Mouse (Mus musculus) layer of hippocampus, postnatal 10 days (tissue): Measurements from ENCODE around the gene Kalrn. TPM values are rescaled to one million over a fixed set of nuclear protein-coding genes. Genes with fewer than 3 reads are reported as not detected.
A peak's percentile ranks its signal among the peaks of the same experiment; 100 is the strongest.

Experiments
- DNase-seq, 2 experiments: peaks; one replicate each; pipeline ENCODE4 v3.0.0; 2021; ENCODE audit warnings: low spot score in 2 of 2
- long read RNA-seq: library from polyadenylated mRNA; stranded (forward); transcript quantifications from one replicate; pipeline ENCODE4 v2.0.0, GENCODE M21; 2023
- total RNA-seq, 2 experiments: library from RNA; stranded (reverse); gene quantifications; 2 replicates each; pipeline ENCODE4 v1.2.3; 2021

Kalrn gene
- 100 to 1,000 TPM; 312 to 341 TPM for total RNA-seq
- long read RNA-seq, full-length matches to known transcripts = 2 of 25 reads
- long read RNA-seq, partial matches to known transcripts = 8 of 25 reads
- long read RNA-seq, other reads (novel, unspliced or antisense) = 15 of 25 reads

DNA sequence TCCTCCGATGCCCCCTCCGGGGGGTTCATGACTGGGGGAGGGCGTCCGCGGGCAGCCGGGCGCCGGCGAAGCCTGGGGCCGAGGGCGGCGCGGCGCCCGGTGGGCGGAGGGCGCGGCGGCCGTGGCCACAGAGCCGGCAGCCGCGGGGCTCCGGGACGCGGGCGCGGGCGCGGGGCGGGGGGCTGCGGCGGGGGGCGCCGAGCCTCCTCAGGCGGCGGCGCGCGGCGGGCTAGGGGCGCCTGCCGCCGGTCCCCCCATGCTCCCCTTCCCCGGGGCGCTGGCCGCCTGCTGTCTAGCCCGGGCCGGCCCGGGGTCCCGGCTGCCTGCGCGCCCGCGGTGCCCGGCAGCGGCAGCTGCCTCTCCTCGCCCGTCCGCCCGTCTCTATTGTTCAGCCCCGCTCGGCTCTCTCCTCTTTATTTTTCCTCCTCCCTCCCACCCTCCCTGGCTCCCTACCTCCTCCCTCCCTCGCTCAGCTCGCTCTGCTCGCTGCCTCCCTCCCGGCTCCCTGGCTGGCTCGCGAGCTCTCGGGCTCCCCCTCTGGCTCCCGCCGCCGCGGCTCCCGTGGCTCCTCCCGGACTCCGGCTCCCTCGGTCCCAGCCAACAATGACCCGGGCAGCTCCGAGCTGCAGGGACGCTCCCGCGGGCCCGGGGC lies at the start of gene Kalrn:
Gene Kalrn, minus strand, starts transcription at position 382 of the 652 bp plus-strand sequence.
- DNase-seq = peak; percentile 93 to 95

DNA sequence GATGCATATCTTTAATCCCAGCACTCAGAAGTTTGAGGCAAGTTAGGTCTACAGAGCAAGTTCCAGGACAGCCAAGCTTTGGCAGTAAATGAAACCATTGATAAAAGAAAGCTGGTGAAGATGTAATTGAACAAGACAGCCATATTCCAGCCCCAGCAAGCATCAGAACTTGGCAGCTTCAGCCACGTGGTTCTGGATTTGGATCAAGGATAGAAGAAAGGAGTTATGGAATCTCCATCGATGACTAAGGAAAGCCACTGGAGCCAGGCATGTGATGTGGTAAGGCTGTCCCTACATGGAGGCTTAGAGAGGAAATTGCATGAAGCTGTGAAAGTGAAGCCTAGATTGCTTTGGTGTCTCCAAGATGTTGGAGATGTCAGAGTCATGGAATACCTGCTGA lies 40.7 kb upstream of the Kalrn start:
- no peak for DNase-seq

DNA sequence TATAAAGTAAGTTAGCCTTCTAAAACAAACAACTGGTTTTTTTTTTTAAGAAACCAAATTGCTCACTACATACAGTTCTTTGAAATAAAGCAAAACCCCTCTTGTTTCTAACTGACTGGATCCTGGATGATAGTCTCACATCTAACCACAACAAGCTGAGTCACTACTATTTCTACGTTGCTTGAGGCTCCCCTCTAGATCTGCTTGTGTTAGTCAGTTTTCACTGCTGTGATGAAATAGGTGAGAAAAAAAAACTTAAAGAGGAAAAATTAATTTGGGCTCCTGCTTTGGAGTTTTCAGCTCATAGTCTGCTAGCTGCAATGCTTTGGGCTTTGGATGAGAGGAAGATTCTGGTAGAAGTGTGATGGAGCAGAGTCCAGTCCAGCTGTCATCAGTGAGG lies 36.8 kb upstream of the Kalrn start:
- DNase-seq = no peak

DNA sequence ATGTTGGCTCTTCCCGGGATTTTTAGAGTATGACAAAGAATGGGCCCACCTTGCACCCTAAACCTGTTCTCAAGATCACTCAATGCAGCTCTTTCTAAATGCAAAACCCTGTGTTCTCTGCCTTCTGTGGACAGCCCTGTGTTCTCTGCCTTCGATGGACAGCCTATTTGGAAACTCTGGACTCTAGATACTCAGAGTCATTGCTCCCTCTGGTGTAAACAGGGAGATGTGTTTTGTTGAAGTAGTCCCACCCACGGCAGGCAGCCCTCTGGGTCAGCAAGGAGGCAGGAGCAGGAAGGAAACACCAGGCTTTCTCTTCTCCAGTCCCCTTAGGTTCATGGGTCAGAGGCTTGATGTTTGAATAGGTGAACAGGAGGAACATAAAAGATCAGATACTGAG lies 32.3 kb upstream of the Kalrn start:
- peak; percentile 8 to 18 for DNase-seq

DNA sequence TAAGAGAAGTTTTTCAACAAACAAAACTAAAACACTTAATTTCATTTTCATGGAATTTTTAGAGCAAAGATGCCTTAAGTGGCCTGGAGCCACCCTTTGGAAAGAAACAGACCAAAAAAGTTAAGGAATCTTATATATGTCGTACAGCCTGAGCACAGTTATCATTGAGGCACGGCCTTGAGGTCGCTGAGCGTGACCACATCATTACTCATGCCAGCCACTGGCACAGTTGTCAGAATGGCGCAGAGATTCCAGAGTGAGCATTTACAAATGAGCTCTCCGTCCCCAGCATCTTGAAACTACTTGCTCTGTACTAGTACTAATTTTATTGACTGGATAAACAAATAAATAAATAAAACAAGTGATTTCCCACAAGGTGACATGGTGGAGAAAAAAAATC lies 30.5 kb upstream of the Kalrn start:
- DNase-seq = no peak

DNA sequence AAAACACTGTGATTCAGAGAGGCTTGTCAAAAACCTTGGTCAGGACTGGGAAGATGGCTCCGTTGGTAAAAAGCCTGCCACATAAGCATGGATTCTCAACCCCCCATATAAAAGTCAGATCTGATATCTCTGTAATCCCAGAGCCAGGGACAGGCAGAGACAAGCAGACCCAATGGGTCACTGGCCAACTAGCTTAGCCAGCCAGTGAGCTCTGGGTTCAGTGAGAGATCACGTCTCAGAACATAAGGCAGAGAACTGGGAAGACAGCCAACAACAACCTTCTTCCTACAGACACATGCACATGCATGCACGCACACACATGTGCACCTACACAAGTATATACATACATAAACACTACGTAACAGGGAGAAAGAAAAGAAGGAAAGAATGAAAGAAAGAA lies 29.7 kb upstream of the Kalrn start:
- no peak for DNase-seq

DNA sequence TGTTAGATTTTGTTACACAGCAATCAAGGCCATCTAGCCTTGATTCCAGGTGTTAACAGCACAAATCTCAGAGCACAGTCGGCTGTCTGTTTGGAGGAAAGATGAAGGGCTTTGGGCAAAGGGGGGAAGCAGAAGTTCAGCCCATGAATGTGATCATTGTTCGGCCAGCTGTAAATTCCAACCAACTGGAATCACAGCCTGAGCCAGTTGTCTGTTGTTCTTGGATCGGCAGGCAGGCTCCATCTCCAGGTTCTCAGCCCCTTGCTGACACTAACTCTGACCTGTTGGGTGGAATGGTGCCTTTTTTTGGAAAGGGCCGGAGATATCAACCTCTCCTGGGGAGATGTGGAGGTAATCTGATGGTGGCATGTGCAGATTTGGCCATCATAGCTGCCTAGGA lies 28.6 kb upstream of the Kalrn start:
- DNase-seq = no peak

DNA sequence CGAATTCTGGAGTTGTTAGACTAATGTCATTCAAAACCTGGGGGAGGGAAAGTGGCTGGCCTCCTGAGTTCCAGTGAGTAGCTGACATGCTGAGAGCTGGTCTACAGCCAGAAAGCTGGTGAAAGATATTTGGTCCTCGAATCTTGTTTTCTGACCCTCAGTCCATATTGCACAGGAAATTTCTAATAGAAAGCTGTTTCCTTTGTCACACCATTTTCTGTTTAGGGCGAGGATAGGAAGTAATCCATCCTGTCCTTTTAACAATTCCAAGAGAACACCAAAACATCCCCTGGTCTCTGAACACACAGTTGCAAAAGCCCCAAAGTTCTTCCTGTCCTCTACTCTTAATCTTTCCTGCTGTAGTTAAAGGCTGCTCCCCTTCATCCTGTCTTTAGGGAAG lies 22.0 kb upstream of the Kalrn start:
- DNase-seq = no peak

DNA sequence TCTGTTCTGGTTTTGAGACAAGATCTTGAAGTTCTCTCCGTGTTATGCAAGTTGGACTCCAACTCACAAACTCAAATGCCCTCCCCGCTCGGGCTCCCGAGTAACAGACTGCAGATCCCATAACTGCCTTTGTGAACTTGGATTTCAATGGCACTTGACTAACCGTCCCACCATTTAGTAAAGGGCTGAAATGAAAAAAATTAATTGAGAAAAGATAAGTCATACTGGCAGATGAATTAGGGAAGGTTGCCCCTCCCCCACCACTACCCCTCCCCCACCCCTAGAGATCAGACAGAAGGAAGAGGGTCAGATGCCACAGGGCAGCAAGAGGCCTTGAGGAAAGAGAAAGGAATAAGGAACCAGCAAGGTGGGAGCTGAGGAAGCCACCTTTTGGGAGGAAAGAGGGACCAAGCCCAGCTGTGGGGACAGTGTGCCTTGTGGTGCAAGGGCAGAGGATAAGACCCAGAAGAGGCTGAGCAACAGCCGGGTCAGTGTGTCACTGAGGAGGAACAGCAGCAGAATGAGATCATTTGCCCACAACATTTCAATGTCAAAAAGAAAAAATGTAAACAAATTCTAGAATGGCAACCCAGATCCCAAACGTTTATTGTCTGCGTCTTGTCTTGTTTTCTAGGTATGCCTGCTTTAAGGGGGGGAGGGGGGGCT lies 21.4 kb upstream of the Kalrn start:
- no peak for DNase-seq

DNA sequence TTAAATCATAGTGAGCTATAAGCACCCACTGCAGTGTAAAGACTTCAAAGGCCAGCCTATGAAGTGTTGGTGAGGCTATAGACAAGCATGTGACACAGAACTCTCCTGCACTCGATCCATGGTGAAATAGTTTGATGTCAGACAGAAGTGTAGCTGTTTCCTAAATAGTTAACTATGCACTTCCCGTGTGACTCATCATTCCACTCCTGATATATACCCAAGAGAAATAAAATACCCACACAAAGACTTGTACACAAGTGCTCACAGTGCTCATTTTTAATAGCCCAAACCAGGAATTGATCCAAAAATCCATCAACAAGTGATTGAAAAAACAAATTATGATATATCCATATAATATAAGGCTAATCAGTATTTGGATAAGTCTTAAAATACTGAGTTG lies 19.4 kb upstream of the Kalrn start:
- no peak for DNase-seq

DNA sequence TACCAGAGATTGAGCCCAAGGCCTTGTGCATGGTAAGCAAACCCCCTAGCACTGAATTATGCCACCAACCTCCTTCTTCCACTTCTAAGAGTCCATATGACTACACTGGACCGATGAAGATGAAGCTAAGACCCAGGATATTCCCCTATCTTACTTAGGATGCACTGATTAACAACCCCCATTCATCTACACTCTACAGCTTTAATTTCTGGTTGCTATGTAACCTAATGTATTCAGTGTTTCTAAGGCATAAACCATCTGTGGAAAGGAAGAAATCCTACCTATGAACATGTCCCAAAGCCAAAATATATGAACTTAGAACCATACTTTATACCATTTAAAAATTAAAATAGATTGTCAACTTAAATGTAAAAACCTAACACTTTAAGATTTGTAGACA lies 18.6 kb upstream of the Kalrn start:
- no peak for DNase-seq

DNA sequence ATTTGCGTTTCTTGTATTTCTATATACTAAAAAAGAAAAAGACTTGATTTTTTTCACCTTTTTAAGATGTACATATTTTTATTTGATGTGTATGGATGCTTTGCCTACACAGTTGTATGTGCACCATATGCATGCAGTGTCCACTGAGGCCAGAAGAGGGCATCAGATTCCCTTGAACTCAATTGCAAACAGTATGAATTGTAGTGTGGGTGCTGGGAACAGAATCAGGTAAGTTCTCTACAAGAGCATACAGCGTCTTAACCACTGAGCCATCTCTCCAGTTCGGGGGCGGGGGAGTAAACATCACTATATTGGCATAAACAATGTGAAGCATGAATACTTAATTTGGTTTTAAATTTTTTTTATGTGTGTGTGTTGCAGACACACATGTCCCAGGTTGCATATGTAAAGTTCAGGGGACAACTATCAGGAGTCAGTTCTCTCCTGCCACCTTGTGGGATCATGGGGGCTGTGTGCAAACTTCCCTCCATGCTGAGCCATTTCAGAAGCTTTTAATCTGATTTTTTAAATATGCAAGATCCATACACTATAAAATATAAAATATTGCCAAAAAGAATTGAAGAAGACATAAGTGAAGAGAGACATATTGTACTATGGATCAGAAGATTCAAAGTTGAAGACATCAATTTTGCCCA lies 6.5 kb upstream of the Kalrn start:
- no peak for DNase-seq

DNA sequence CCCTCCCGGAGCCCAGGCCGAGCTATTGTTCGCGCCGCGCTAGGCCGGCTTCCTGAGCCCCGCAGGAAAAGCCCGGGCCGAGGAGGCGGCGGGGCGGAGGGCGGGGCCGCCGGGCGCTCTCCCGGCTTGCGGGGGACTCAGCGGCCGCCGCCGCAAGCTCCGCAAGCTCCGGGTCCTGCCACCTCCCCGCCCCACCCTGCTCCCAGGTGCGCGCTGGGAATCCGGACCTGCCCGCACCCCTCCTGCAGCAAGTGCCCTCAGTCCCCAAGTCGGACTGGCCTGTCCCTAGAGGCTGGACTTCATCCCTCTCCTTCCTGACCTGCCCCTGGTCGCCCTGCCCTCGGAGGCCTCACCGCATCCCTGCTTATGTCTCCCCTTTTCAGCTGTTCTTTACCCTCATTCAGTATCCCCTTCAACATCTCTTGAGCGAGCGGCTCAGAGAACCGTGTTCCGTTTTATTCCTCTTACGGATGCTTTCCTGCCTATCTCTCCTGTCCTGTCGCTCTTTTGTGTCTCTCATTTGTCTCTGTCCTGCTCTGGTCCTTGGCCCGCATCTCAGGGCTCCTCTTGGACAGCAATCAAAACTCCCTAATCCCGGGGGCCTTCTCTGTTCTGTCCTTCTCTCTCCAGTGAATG lies 642 bp upstream of the Kalrn start:
- DNase-seq = peak; percentile 54 to 59

DNA sequence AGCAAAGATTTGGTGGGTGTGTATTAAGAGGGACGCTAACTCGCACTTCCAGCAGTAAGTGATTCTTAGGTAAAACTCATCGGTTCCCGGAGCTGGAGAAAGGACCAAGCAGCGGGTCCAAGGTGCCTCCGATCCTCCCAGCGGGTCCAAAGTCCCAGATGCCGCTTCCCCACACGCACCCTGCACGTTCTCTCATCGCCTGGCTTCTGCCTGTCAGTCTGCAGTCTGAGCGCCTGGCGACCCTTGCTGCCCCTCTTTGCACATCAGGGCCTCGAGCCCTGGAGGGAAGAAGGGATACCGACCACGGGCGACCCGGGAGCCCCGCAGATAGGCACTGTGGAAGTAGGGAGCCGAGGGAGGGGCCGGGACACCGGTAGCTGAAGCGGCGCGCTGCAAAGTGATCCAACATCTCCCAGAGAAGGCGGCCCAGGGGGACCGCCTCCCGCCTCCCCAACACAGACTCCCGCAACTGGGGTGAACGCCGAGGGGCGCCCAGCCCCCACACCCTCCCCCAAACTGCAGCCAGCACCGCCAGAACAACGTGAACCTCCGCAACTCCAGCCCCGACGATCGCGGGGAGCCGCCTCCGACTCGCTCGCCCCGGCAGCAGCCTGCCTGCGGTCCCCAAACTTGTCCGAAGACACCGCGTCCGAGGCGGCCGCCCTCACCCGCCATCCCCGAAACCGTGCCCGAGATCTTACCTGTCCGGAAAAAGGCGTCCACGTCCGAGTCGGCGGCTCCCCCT lies 754 bp downstream of the Kalrn start:
- DNase-seq = peak; percentile 55 to 61

DNA sequence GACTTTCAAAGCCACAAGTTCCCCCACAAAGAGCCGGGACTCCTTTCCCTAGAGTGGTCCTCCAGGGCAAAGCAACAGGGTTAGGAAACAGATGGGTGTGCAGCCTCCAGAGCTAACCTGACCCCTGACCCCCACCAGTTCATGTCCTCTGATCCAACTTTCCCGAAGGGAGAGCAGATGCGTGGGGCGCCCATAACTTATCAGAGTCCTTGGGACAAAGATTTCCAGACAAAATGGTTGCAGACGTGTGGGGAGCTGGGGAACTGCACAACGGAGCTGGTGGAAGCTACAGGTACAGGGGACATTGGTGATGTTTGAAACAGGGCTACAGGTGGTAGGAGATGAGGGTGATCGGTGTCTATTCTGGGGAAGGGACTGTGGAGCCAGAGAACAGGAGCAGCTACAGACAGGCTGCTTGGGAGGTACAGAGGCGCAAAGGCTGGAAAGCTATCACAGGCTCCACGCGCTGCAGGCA lies 1.4 kb downstream of the Kalrn start:
- DNase-seq = no peak

DNA sequence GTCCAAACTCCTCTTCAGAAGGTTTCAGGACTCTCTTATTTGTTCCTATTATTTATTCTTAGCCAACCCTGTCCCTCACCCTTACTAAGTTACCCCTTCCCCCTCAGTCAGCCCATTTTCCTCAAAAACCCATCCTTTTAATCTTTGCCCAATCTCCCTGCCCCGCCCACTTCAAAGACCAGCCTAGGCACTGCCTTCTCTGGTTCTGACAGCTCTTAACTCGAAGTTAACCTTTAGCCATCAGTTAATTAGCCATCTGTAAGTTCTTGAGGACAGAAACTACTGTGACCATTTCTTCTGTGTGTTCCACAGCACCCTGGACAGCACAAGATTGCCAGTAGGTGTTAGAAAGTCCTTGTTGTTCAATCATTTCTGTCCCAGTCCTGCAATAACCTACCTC lies 3.4 kb downstream of the Kalrn start:
- DNase-seq = no peak

DNA sequence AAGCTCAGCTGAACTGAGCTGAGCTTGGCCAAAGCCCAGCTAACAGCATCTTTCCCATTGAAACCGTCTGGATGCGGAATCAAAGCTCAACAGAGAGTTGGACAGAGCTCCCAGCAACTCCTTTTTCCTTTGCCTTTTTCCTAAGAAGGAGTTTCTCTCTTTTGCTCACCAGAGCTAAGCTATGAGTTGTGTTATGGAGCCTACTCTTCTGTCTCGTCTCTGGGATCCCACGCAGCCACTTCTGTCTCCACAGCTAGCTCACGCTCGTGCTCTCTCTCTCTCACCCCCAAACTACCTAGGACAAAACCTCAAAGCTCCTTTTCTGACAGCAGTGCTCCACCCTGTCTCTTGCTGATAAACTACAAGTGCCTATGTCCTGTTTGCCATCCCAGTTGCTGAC lies 4.5 kb downstream of the Kalrn start:
- DNase-seq = no peak

DNA sequence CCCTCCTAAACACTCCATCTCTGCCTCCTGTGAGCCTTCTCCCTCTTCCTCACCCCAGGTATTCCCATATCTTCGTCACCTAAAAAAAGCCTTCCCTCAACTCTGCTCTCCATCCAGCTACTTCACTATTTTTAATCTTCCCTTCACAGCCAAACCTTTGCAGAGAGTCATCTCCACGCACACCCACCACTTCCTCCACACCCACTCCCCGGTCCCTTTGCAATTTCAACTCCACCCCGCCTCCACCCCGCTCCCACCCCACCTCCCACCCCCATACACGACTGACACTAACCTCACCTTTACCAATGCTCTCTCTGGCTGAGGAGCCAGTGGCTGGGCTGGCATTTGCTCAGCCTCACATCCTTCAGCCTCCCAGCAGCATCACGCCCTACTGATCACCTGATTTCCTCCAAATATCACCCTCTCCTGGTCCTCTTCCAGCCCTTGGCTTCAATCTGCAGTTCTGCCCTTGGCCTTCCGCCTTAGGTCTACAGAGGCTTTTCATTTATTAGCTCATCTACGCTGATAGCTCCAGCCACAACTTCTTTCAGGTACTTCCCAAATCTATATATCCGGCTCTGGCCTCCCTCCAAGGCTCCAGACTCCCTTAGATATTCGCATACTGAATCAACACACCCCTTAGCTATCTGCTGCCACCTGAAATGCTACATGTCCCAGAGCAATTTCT lies 9.6 kb downstream of the Kalrn start:
- peak in 1 of 2 experiments; percentile 4 for DNase-seq

DNA sequence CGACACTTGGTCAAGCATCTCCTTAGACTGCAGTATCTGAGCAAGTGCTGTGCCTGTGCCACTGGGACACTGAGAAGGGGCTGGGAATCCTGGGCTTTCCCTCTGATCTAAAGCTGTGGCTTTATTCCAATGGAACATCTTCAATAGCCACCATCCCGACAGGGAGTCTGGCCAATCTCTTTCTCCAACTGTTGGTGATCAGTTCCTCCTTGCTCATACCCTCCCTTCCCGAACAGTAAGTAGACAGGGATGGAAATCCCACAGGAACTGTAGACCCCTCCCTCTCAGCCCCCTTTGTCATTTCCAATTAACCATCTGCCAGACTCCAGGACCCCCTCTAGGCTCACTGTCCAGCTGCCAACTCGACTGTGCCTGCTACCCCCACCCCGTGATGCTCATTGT lies 11.6 kb downstream of the Kalrn start:
- DNase-seq = peak in 1 of 2 experiments; percentile 7

DNA sequence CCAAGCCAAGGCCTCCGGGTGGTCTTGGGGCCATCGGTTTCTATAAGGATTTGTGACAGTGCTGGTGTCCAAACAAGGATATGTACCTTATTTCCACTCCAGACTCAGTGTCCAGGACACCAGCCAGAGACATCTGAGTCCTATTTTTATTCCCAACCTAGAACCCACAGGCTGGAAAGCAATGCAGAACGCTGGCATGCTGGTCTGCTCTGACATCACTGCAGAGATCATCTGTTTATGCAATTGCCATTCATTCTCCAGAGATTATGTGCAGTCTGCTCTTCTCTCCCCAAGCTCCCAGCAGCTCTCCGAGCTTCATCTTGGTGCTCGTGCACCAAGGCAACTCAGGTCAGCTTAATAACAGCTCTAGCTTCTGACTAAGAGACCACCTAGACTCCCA lies 12.5 kb downstream of the Kalrn start:
- DNase-seq = peak in 1 of 2 experiments; percentile 21
